Mouse (Mus musculus): ENCODE measurements around the gene Fam83e. TPM values are rescaled to one million over a fixed set of nuclear protein-coding genes. Genes with fewer than 3 reads are reported as not detected.

Gene Fam83e
- 0.61 and 1.0 TPM in 2 replicates for polyA plus RNA-seq (2015; fragmentation: Nextera tagmentation; extraction: Ambion mirVana)

GRCm38 (mm10) chr7:45720413-45721233 lies at the start of gene Fam83e:
Gene Fam83e, plus strand, starts transcription at chr7:45721212.
- Histone ChIP-seq H3K27ac (no peak within 1 kb of the TSS; the same call in 1 of the 2 replicates), H3K4me1 (peaks cover 40% of the 10 kb centered on the region), H3K27me3 (no peaks in the 10 kb centered on the region), H3K4me2 (replicated peaks) (peak within 1 kb of the TSS; percentile 87; the same call in 1 of the 2 replicates), H3K4me3 (no peak within 1 kb of the TSS), H3K9ac (peak within 1 kb of the TSS; percentile 99; the same call in 1 of the 2 replicates), H3K9me3 (no peaks in the 10 kb centered on the region), H3K36me3 (peaks cover 66% of the 10 kb centered on the region)
- ATAC-seq (ENCODE audit: low FRiP score, low read depth), result no peak
- WGBS, result 80% methylated on average over 14 of the region's 14 CpGs

GRCm38 (mm10) chr7:45677627-45678295 lies 43.3 kb upstream of the Fam83e start:
- H3K36me3 ChIP-seq, result no peaks in the 10 kb centered on the region
- WGBS, result 68% methylated on average over 7 of the region's 7 CpGs
- no peak overlapping the region for H3K4me3 ChIP-seq
- H3K9ac ChIP-seq, result no peak overlapping the region
- no peak overlapping the region for H3K4me2 ChIP-seq (replicated peaks)
- no peak overlapping the region for H3K27ac ChIP-seq
- ATAC-seq (ENCODE audit: low FRiP score, low read depth), result no peak
- H3K4me1 ChIP-seq, result peaks cover 6% of the 10 kb centered on the region; the same call in 1 of the 2 replicates
- no peaks in the 10 kb centered on the region for H3K27me3 ChIP-seq
- no peaks in the 10 kb centered on the region for H3K9me3 ChIP-seq

GRCm38 (mm10) chr7:45678513-45678912 lies 42.5 kb upstream of the Fam83e start:
- Histone ChIP-seq H3K4me1 (peaks cover 10% of the 10 kb centered on the region; the same call in 1 of the 2 replicates), H3K27ac (no peak overlapping the region)
- no peak for ATAC-seq (ENCODE audit: low FRiP score, low read depth)

GRCm38 (mm10) chr7:45679966-45680621 lies 40.9 kb upstream of the Fam83e start:
- H3K9ac ChIP-seq, result no peak overlapping the region
- H3K4me2 ChIP-seq (replicated peaks), result no peak overlapping the region
- no peak overlapping the region for H3K27ac ChIP-seq
- H3K4me3 ChIP-seq, result no peak overlapping the region
- H3K36me3 ChIP-seq, result no peaks in the 10 kb centered on the region
- H3K27me3 ChIP-seq, result no peaks in the 10 kb centered on the region
- no peaks in the 10 kb centered on the region for H3K9me3 ChIP-seq
- no peak for ATAC-seq (ENCODE audit: low FRiP score, low read depth)
- whole genome bisulfite sequencing, result 80% methylated on average over 14 of the region's 14 CpGs
- H3K4me1 ChIP-seq, result peaks cover 12% of the 10 kb centered on the region

More at GRCm38 (mm10) chr7:45678513-45678912, 42.5 kb upstream of the Fam83e start:
- WGBS, result 91% methylated on average over 14 of the region's 14 CpGs
- Histone ChIP-seq H3K36me3 (no peaks in the 10 kb centered on the region), H3K9ac (no peak overlapping the region), H3K4me2 (replicated peaks) (no peak overlapping the region), H3K4me3 (no peak overlapping the region), H3K27me3 (no peaks in the 10 kb centered on the region), H3K9me3 (no peaks in the 10 kb centered on the region)

- H3K9me3 ChIP-seq, result no peaks in the 10 kb centered on the region
- H3K27ac ChIP-seq, result no peak overlapping the region
- H3K36me3 ChIP-seq, result no peaks in the 10 kb centered on the region
- no peak for ATAC-seq (ENCODE audit: low FRiP score, low read depth)
- 85% methylated on average over 8 of the region's 8 CpGs for WGBS
- no peaks in the 10 kb centered on the region for H3K27me3 ChIP-seq
- H3K4me2 ChIP-seq (replicated peaks), result no peak overlapping the region
- no peak overlapping the region for H3K9ac ChIP-seq
- no peak overlapping the region for H3K4me3 ChIP-seq
- H3K4me1 ChIP-seq, result peaks cover 23% of the 10 kb centered on the region
Measured at GRCm38 (mm10) chr7:45681046-45681736, 39.8 kb upstream of the Fam83e start.

- peak overlapping the region; percentile 55 for H3K4me2 ChIP-seq (replicated peaks)
- WGBS, result 29% methylated on average over 14 of the region's 14 CpGs
- no peak overlapping the region; the same call in 1 of the 2 replicates for H3K27ac ChIP-seq
- no peaks in the 10 kb centered on the region for H3K27me3 ChIP-seq
- peaks cover 25% of the 10 kb centered on the region for H3K4me1 ChIP-seq
- H3K9ac ChIP-seq, result peak overlapping the region; percentile 48; the same call in 1 of the 2 replicates
- no peaks in the 10 kb centered on the region for H3K36me3 ChIP-seq
- H3K9me3 ChIP-seq, result no peaks in the 10 kb centered on the region
- 0 out of 2 replicates have a peak overlapping the region, but pooled peaks have one; percentile 20 for H3K4me3 ChIP-seq
- ATAC-seq (ENCODE audit: low FRiP score, low read depth), result peak; percentile 54
Measured at GRCm38 (mm10) chr7:45682144-45683126, 38.6 kb upstream of the Fam83e start.

- Histone ChIP-seq H3K27ac (no peak within 1 kb of the TSS), H3K9ac (peak within 1 kb of the TSS; percentile 43), H3K9me3 (no peaks in the 10 kb centered on the region), H3K36me3 (no peaks in the 10 kb centered on the region), H3K4me3 (no peak within 1 kb of the TSS), H3K4me2 (replicated peaks) (peak within 1 kb of the TSS; percentile 55; the same call in 1 of the 2 replicates), H3K27me3 (no peaks in the 10 kb centered on the region), H3K4me1 (peaks cover 25% of the 10 kb centered on the region)
- no peak for ATAC-seq (ENCODE audit: low FRiP score, low read depth)
- WGBS, result 73% methylated on average over 7 of the region's 7 CpGs
Measured at GRCm38 (mm10) chr7:45683396-45684050, 37.5 kb upstream of the Fam83e start, which contains the start of gene Ntn5. Gene Ntn5, plus strand, starts transcription at chr7:45684022.

GRCm38 (mm10) chr7:45685811-45686210 lies 35.2 kb upstream of the Fam83e start:
- no peak overlapping the region for H3K4me3 ChIP-seq
- WGBS, result 27% methylated on average over 10 of the region's 10 CpGs
- no peaks in the 10 kb centered on the region for H3K27me3 ChIP-seq
- H3K9ac ChIP-seq, result peak overlapping the region; percentile 6; the same call in 1 of the 2 replicates
- no peaks in the 10 kb centered on the region for H3K36me3 ChIP-seq
- H3K9me3 ChIP-seq, result no peaks in the 10 kb centered on the region
- 0 out of 2 replicates have a peak, but pooled peaks have one; percentile 17 for ATAC-seq (ENCODE audit: low FRiP score, low read depth)
- H3K4me1 ChIP-seq, result peaks cover 25% of the 10 kb centered on the region
- peak overlapping the region; percentile 11; the same call in 1 of the 2 replicates for H3K4me2 ChIP-seq (replicated peaks)
- H3K27ac ChIP-seq, result peak overlapping the region; percentile 48; the same call in 1 of the 2 replicates

- Histone ChIP-seq H3K27ac (no peak overlapping the region), H3K9me3 (no peaks in the 10 kb centered on the region), H3K4me1 (peaks cover 25% of the 10 kb centered on the region)
Measured at GRCm38 (mm10) chr7:45686841-45687240, 34.2 kb upstream of the Fam83e start.

GRCm38 (mm10) chr7:45689099-45689498 lies 31.9 kb upstream of the Fam83e start:
- no peak for ATAC-seq (ENCODE audit: low FRiP score, low read depth)
- H3K9ac ChIP-seq, result no peak overlapping the region
- no peak overlapping the region for H3K27ac ChIP-seq
- H3K27me3 ChIP-seq, result no peaks in the 10 kb centered on the region
- H3K9me3 ChIP-seq, result no peaks in the 10 kb centered on the region
- H3K4me2 ChIP-seq (replicated peaks), result no peak overlapping the region
- H3K4me3 ChIP-seq, result no peak overlapping the region
- WGBS, result 54% methylated on average over 6 of the region's 6 CpGs
- H3K4me1 ChIP-seq, result peaks cover 18% of the 10 kb centered on the region
- H3K36me3 ChIP-seq, result no peaks in the 10 kb centered on the region

More at GRCm38 (mm10) chr7:45686841-45687240, 34.2 kb upstream of the Fam83e start:
- no peak overlapping the region for H3K9ac ChIP-seq
- H3K4me3 ChIP-seq, result no peak overlapping the region
- H3K27me3 ChIP-seq, result no peaks in the 10 kb centered on the region
- H3K4me2 ChIP-seq (replicated peaks), result no peak overlapping the region
- ATAC-seq (ENCODE audit: low FRiP score, low read depth), result no peak
- 84% methylated on average over 3 of the region's 3 CpGs for WGBS
- no peaks in the 10 kb centered on the region for H3K36me3 ChIP-seq

Data from limb, embryonic 13.5 days (tissue).